Mouse (Mus musculus) heart, adult 18-20 months (tissue): ENCODE results near the gene Atf7ip2. TPM values are rescaled to one million over a fixed set of nuclear protein-coding genes. Genes with fewer than 3 reads are reported as not detected.

Source experiments
- DNase-seq, 2 experiments: peaks; one replicate each; pipeline ENCODE4 v3.0.0; 2021 to 2022; ENCODE audit warnings: mixed read lengths in 1 of 2
- microRNA-seq, 2 experiments: library from miRNA; unstranded; fragments of <30 nt; microRNA quantifications; one replicate each; pipeline ENCODE4 v1.2.0; 2022
- total RNA-seq, 2 experiments: library from RNA; stranded (reverse); gene quantifications; 2 replicates each; pipeline ENCODE4 v1.2.3; 2021

Atf7ip2 gene
- total RNA-seq, 2 experiments from 2014 or later: not detected

DNA sequence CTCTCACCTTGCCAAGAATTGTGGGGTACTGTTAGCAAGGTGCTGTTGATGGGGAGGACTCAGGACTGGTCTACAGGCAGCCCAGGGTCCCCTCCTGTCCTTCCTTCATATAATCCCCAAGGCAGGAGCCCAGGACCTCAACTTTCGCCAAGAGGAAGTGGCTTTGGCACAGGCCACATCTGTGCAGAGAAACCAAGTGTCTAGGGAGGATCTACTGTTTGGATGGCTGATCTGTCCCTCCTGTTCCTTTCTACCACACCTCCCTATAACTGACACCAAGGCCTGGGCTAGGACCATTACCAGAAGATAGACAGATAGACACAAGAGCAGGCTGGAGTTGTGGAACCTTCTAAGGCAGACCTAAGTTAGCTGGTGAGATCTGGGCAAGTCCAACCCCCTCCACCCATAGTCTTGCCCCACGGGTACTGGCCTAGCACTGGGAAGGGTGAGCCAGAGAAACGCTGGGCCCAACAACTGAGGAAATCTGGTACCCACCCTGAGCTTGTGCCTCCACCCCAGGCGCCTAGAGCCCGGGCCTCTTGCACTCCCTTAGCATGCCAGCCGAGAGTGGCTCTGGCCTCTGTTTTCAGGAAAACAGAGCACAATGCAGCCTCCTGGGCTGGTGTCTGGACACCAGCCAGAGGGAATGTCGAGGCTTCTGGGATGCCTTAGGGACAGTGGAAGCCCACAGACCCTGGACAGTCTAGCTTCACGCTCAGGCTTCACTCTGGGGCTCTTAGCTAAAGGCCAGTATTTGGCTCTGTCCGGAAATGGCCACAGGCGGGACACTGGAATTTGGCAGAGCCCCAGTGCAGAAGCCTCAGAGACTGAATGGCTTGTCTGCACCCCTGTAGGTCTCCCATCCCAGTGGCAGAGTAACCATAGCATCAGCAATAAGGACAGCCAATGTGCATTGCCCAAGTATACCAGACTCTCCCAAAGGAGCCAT, 105.5 kb downstream of the Atf7ip2 start:
- peak; percentile 47 to 51 for DNase-seq

DNA sequence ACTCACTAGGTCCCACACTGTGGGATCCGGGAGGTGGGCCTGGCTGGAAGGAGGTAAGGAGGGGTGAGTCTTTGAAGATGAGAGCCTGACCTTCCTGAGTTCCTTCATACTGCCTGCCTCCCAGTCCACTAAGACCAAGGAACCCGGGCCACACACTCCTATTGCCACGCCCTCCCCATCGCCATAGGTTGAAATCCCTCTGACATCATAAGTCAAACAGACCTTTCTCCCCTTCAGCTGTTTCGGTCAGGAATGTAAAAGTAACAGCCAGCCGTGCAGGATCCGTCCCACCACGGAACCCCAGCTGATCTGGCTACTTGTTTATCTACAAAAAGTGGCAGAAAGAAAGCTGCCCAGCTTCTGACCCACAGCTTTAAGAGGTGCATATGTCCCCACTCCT, 107.1 kb downstream of the Atf7ip2 start:
- DNase-seq: no peak

- no peak for DNase-seq
These were observed 108.0 kb downstream of the Atf7ip2 start for GRCm38 (mm10) chr16:10300231-10301186.

Small RNA genes within 50 kb of the gene (microRNA-seq; reads per million reads assigned to microRNA genes)
- 0 reads per million in 2 experiments for gene Gm22932

Other genes with a start within 250 kb of the Atf7ip2 start
- gene Grin2a, start 197.2 kb upstream of the Atf7ip2 start, total RNA-seq: under 1 TPM; 0.23 to 0.25 TPM
- not detected for gene Rpl39l, start 22.5 kb upstream of the Atf7ip2 start, total RNA-seq
- gene Emp2, start 121.3 kb downstream of the Atf7ip2 start, total RNA-seq: 10 to 100 TPM; 31.4 to 34.6 TPM
- gene Tekt5, start 202.8 kb downstream of the Atf7ip2 start, total RNA-seq: not detected
- 1 to 10 TPM; 7.7 to 8.4 TPM for gene Nubp1, start 219.2 kb downstream of the Atf7ip2 start, total RNA-seq